Mouse (Mus musculus): ENCODE measurements at regions not wholly inside any gene's neighbourhood (a gene's known extent, or its start where the extent isn't known, plus 50 kb on each side); places are given as distances from the start of the nearest gene placed in this dataset.
"Not testable (repeated sequence)": the region's sequence is repeated elsewhere in the genome, so short reads cannot be mapped to it uniquely, and the experiment has no call there.

DNA sequence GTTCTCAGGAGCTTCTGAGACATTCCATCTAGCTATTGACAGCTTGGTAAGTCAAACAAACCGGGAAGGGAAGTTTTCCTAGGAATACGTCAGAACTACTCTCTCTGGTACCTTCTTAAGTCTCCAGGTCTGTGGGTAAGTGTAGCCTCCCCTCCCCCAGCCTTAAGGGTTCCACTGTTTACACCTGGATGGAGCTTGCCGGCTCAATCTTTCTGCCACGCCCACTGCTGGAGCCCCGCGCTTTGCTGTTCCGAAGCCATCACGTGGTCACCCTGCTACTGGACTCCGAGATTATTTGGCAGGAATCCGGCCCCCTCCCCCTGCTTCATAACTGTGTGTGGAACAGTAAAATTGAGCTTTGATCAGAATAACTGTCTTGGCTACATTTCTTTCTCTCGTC lies 87.6 kb upstream of the Dlg1 start:
- TF ChIP-seq GATA1 (IDR thresholded peaks at IDR 0.05; ENCODE audit: borderline replicate concordance, low read length); FLI1 (IDR thresholded peaks at IDR 0.05; ENCODE audit: low read length): not testable (repeated sequence)
